Mouse (Mus musculus) neural tube, embryonic 13.5 days (tissue): Measurements from ENCODE around the gene C1qtnf7. TPM values are rescaled to one million over a fixed set of nuclear protein-coding genes. Genes with fewer than 3 reads are reported as not detected.
A peak's percentile ranks its signal among the peaks of the same experiment; 100 is the strongest.

Source experiments
- ATAC-seq: fragments of 200-750 bp; cut with Nextera tagmentation; 2 replicates; pipeline ENCODE4 v1.8.0; 2017; ENCODE audit warnings: low read depth, mild to moderate bottlenecking, moderate TSS enrichment, moderate library complexity
- H3K27ac ChIP-seq: fragments of 300-500 bp; sonication (generic); replicated peaks from 2 replicates; pipeline ENCODE4 v1.5.1; 2015; ENCODE audit warnings: moderate library complexity, mild to moderate bottlenecking, inconsistent platforms
- H3K27me3 ChIP-seq: fragments of 300-500 bp; sonication (generic); 2 replicates; pipeline ENCODE4 v1.6.1; 2015; ENCODE audit warnings: mild to moderate bottlenecking, inconsistent platforms
- H3K36me3 ChIP-seq: fragments of 300-500 bp; sonication (generic); 2 replicates; pipeline ENCODE4 v1.6.1; 2015; ENCODE audit warnings: mild to moderate bottlenecking, inconsistent platforms
- H3K4me1 ChIP-seq: fragments of 300-500 bp; sonication (generic); replicated peaks from 2 replicates; pipeline ENCODE4 v1.6.1; 2015; ENCODE audit warnings: inconsistent platforms
- H3K4me2 ChIP-seq: fragments of 300-500 bp; sonication (generic); 2 replicates; pipeline ENCODE4 v1.6.1; 2015; ENCODE audit warnings: inconsistent platforms, mild to moderate bottlenecking, moderate library complexity
- H3K4me3 ChIP-seq: fragments of 300-500 bp; sonication (generic); 2 replicates; pipeline ENCODE4 v1.5.1; 2015; ENCODE audit warnings: mild to moderate bottlenecking, inconsistent platforms
- H3K9ac ChIP-seq: fragments of 300-500 bp; sonication (generic); 2 replicates; pipeline ENCODE4 v1.6.1; 2015; ENCODE audit warnings: moderate library complexity, mild to moderate bottlenecking, inconsistent platforms
- H3K9me3 ChIP-seq: fragments of 300-500 bp; sonication (generic); 2 replicates; pipeline ENCODE4 v1.6.1; 2016; ENCODE audit warnings: inconsistent platforms
- WGBS: fragments of 180-500 bp; shearing (Covaris S2); methylation state at CpG from one replicate; pipeline ENCODE4 v1.1.7; 2015; 5-methylcytosine and 5-hydroxymethylcytosine counted together
- polyA plus RNA-seq: library from polyadenylated mRNA; unstranded; fragments of >200 nt; fragmentation: Nextera tagmentation; extraction: Ambion mirVana; gene quantifications from 2 replicates; pipeline ENCODE4 v1.2.1, GENCODE M21; 2015

Gene C1qtnf7
- polyA plus RNA-seq, 1 experiment from 2014 or later, result 1.2 TPM

- no peak overlapping the region for H3K9ac ChIP-seq
- H3K27ac ChIP-seq, result no peak overlapping the region
- no peaks in the 10 kb centered on the region for H3K27me3 ChIP-seq
- no peak for ATAC-seq
- no peak overlapping the region for H3K4me2 ChIP-seq
- no peaks in the 10 kb centered on the region for H3K36me3 ChIP-seq
- no peak overlapping the region for H3K4me3 ChIP-seq
- peaks cover 3% of the 10 kb centered on the region; the same call in 1 of the 2 replicates for H3K9me3 ChIP-seq
- WGBS, result 85% methylated on average over 5 of the region's 5 CpGs
- H3K4me1 ChIP-seq, result no peaks in the 10 kb centered on the region
Measured at GRCm38 (mm10) chr5:43634071-43634601, 118.8 kb downstream of the C1qtnf7 start.

- WGBS, result 34% methylated on average over 9 of the region's 9 CpGs
- Histone ChIP-seq H3K4me2 (no peak overlapping the region), H3K4me3 (no peak overlapping the region), H3K4me1 (no peaks in the 10 kb centered on the region), H3K9ac (no peak overlapping the region), H3K27me3 (no peaks in the 10 kb centered on the region), H3K36me3 (no peaks in the 10 kb centered on the region), H3K9me3 (peaks cover 3% of the 10 kb centered on the region; the same call in 1 of the 2 replicates), H3K27ac (no peak overlapping the region)
- 0 out of 2 replicates have a peak, but pooled peaks have one; percentile 53 for ATAC-seq
Measured at GRCm38 (mm10) chr5:43634602-43635081, 119.3 kb downstream of the C1qtnf7 start.

- Histone ChIP-seq H3K4me1 (no peaks in the 10 kb centered on the region; the same call in 1 of the 2 replicates), H3K36me3 (no peaks in the 10 kb centered on the region), H3K27ac (no peak overlapping the region), H3K9me3 (no peaks in the 10 kb centered on the region), H3K9ac (no peak overlapping the region), H3K4me3 (no peak overlapping the region), H3K27me3 (no peaks in the 10 kb centered on the region), H3K4me2 (no peak overlapping the region)
- WGBS, result 55% methylated on average over 4 of the region's 4 CpGs
- ATAC-seq, result no peak
Measured at GRCm38 (mm10) chr5:43645020-43645419, 129.7 kb downstream of the C1qtnf7 start.

GRCm38 (mm10) chr5:43647098-43647774 lies 131.9 kb downstream of the C1qtnf7 start:
- 81% methylated on average over 12 of the region's 12 CpGs for WGBS
- Histone ChIP-seq H3K27ac (no peak overlapping the region), H3K4me1 (no peaks in the 10 kb centered on the region; the same call in 1 of the 2 replicates), H3K4me3 (no peak overlapping the region), H3K27me3 (no peaks in the 10 kb centered on the region), H3K9me3 (no peaks in the 10 kb centered on the region), H3K36me3 (no peaks in the 10 kb centered on the region), H3K4me2 (no peak overlapping the region), H3K9ac (no peak overlapping the region)
- no peak for ATAC-seq

- Histone ChIP-seq H3K9ac (no peak overlapping the region), H3K36me3 (no peaks in the 10 kb centered on the region), H3K27ac (peak overlapping the region; percentile 87), H3K4me3 (no peak overlapping the region), H3K4me1 (peaks cover 37% of the 10 kb centered on the region), H3K9me3 (no peaks in the 10 kb centered on the region), H3K4me2 (peak overlapping the region; percentile 55), H3K27me3 (no peaks in the 10 kb centered on the region)
- ATAC-seq, result no peak
- WGBS, result 94% methylated on average over 3 of the region's 3 CpGs
Measured at GRCm38 (mm10) chr5:43661498-43661897, 146.2 kb downstream of the C1qtnf7 start.

GRCm38 (mm10) chr5:43661997-43662961 lies 146.9 kb downstream of the C1qtnf7 start, which contains the start of gene Cc2d2a:
Gene Cc2d2a (plus strand): TSS chr5:43662346.
- Histone ChIP-seq H3K27ac (peak within 1 kb of the TSS; percentile 87), H3K4me1 (peaks cover 37% of the 10 kb centered on the region), H3K27me3 (no peaks in the 10 kb centered on the region), H3K4me3 (peak within 1 kb of the TSS; percentile 39), H3K9ac (peak within 1 kb of the TSS; percentile 69), H3K36me3 (no peaks in the 10 kb centered on the region), H3K4me2 (peak within 1 kb of the TSS; percentile 55), H3K9me3 (no peaks in the 10 kb centered on the region)
- ATAC-seq, result peak; percentile 90
- WGBS, result 6% methylated on average over 19 of the region's 19 CpGs

GRCm38 (mm10) chr5:43663531-43663930 lies 148.2 kb downstream of the C1qtnf7 start:
- Histone ChIP-seq H3K27me3 (no peaks in the 10 kb centered on the region), H3K4me1 (peaks cover 37% of the 10 kb centered on the region), H3K9me3 (no peaks in the 10 kb centered on the region), H3K27ac (no peak overlapping the region), H3K4me2 (peak overlapping the region; percentile 55), H3K9ac (peak overlapping the region; percentile 53; the same call in 1 of the 2 replicates), H3K36me3 (no peaks in the 10 kb centered on the region), H3K4me3 (peak overlapping the region; percentile 11; the same call in 1 of the 2 replicates)
- WGBS, result 69% methylated on average over 6 of the region's 6 CpGs
- ATAC-seq, result 0 out of 2 replicates have a peak, but pooled peaks have one; percentile 28

GRCm38 (mm10) chr5:43665144-43665543 lies 149.8 kb downstream of the C1qtnf7 start:
- ATAC-seq, result no peak
- Histone ChIP-seq H3K9ac (no peak overlapping the region), H3K27me3 (no peaks in the 10 kb centered on the region), H3K4me3 (no peak overlapping the region), H3K4me2 (peak overlapping the region; percentile 30), H3K27ac (no peak overlapping the region), H3K4me1 (peaks cover 37% of the 10 kb centered on the region), H3K9me3 (no peaks in the 10 kb centered on the region), H3K36me3 (no peaks in the 10 kb centered on the region)
- WGBS, result 26% methylated on average over 5 of the region's 5 CpGs

Other genes with a start within 250 kb of the C1qtnf7 start
- gene Cc2d2a, start 146.8 kb downstream of the C1qtnf7 start, polyA plus RNA-seq, result 7.2 and 7.8 TPM in 2 replicates